Mouse (Mus musculus) cerebellum, adult 2 months (tissue): Measurements from ENCODE around the gene Ggt6. TPM values are rescaled to one million over a fixed set of nuclear protein-coding genes. Genes with fewer than 3 reads are reported as not detected.

Source experiments
- DNase-seq, 2 experiments: peaks; one replicate each; pipeline ENCODE4 v3.0.0; 2021
- H3K27ac ChIP-seq: fragments of 200-500 bp; 2 replicates; pipeline ENCODE4 v1.5.1; 2012; ENCODE audit warnings: low read length, control low read depth, inconsistent platforms; ENCODE audit not compliant: insufficient read depth
- H3K27me3 ChIP-seq: fragments of 200-500 bp; 2 replicates; pipeline ENCODE4 v1.6.1; 2012; ENCODE audit warnings: inconsistent platforms, mild to moderate bottlenecking, low read length, moderate library complexity; ENCODE audit not compliant: control insufficient read depth, insufficient read depth
- H3K4me1 ChIP-seq: fragments of 200-500 bp; 2 replicates; pipeline ENCODE4 v1.6.1; 2011; ENCODE audit warnings: low read length; ENCODE audit not compliant: control insufficient read depth, insufficient read depth
- H3K4me3 ChIP-seq: fragments of 200-500 bp; replicated peaks from 2 replicates; pipeline ENCODE3; 2011; ENCODE audit warnings: mild to moderate bottlenecking, low read depth, low read length, control low read depth; ENCODE audit not compliant: insufficient read depth
- CTCF ChIP-seq: fragments of 200-500 bp; IDR thresholded peaks from 2 replicates; pipeline ENCODE4 v1.5.1; 2011; ENCODE audit warnings: low read depth, mild to moderate bottlenecking, control low read depth, low read length, moderate library complexity, borderline replicate concordance; ENCODE audit not compliant: insufficient read depth
- POLR2A ChIP-seq: fragments of 200-500 bp; IDR thresholded peaks from 2 replicates; pipeline ENCODE4 v1.6.1; 2011; ENCODE audit warnings: low read length, control low read depth, borderline replicate concordance; ENCODE audit not compliant: insufficient read depth
- WGBS: fragments of 180-500 bp; shearing (Covaris S2); methylation state at CpG from one replicate; pipeline ENCODE4 v1.1.7; 2018; 5-methylcytosine and 5-hydroxymethylcytosine counted together
- polyA plus RNA-seq: library from polyadenylated mRNA; depleted of rRNA; stranded (reverse); fragments of >200 nt; gene quantifications from 2 replicates; pipeline ENCODE4 v1.2.3, GENCODE M21; 2012

Gene Ggt6
- polyA plus RNA-seq, 1 experiment: 0.15 TPM

DNA sequence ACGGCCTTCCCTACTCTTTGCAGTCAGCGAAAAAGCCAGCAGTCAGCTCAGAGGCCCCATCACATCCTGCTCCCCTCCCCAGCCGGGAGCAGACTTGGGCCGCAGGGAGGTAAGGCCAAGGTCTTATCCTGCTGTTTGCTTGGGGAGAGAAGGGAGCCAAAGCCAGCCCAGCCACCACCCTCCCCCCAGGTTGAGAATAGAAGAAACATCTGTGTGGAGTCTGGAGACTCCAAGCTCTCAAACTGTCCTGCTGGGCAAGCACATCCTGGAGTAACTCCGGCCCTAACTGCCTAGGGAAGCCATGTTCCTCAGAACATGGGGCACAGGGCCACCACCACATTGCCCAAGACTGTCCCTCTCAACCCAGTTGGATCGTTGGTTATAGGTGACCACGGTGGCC, 38.7 kb upstream of the Ggt6 start:
- no peaks in the 10 kb centered on the region for H3K4me1 ChIP-seq
- DNase-seq: no peak
- no peak overlapping the region for H3K27ac ChIP-seq
- no peaks in the 10 kb centered on the region for H3K27me3 ChIP-seq
- no peak overlapping the region for H3K4me3 ChIP-seq
- TF ChIP-seq CTCF (no peak), POLR2A (no peak)
- 54% methylated on average over 7 of the region's 7 CpGs for WGBS

- Histone ChIP-seq H3K27ac (no peak overlapping the region), H3K4me3 (no peak overlapping the region), H3K4me1 (no peaks in the 10 kb centered on the region), H3K27me3 (no peaks in the 10 kb centered on the region)
- no peak for DNase-seq
- TF ChIP-seq CTCF: no peak
- no peak for TF ChIP-seq POLR2A
- 23% methylated on average over 10 of the region's 10 CpGs for WGBS
Measured at GRCm38 (mm10) chr11:72397072-72397471, 38.3 kb upstream of the Ggt6 start.

- WGBS: 76% methylated on average over 8 of the region's 8 CpGs
- Histone ChIP-seq H3K27me3 (no peaks in the 10 kb centered on the region), H3K4me3 (no peak overlapping the region), H3K27ac (no peak overlapping the region), H3K4me1 (no peaks in the 10 kb centered on the region)
- no peak for TF ChIP-seq CTCF
- DNase-seq: no peak
Measured at GRCm38 (mm10) chr11:72397811-72398525, 37.4 kb upstream of the Ggt6 start.

GRCm38 (mm10) chr11:72401068-72401467, 34.3 kb upstream of the Ggt6 start:
- Histone ChIP-seq H3K4me1 (no peaks in the 10 kb centered on the region), H3K4me3 (no peak overlapping the region), H3K27me3 (no peaks in the 10 kb centered on the region), H3K27ac (no peak overlapping the region)
- no peak for DNase-seq
- TF ChIP-seq POLR2A (no peak), CTCF (no peak)
- WGBS: 94% methylated on average over 12 of the region's 12 CpGs

DNA sequence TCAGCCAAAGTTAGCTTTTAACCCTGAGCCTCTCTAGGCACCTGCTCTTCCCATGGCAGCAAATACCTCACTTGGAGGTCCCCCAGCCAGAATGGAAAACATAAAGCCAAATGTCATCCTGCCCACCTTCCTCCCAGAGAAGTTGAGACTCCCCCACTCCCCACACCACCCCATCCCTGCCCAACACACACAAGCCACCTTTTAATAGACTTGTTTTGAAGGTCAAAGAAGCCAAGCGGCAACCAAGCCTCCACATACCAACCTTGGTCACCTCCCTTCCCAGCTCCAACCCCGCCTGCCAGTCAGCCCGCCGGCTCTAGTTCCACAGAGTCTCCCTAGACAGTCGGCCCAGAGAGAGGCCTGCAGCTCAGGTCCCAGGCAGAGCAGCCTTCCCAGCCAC, 33.3 kb upstream of the Ggt6 start:
- WGBS: 83% methylated on average over 5 of the region's 5 CpGs
- Histone ChIP-seq H3K4me1 (no peaks in the 10 kb centered on the region), H3K27ac (no peak overlapping the region), H3K27me3 (no peaks in the 10 kb centered on the region), H3K4me3 (no peak overlapping the region)
- TF ChIP-seq POLR2A: no peak
- TF ChIP-seq CTCF: no peak
- DNase-seq: no peak

GRCm38 (mm10) chr11:72402969-72403368, 32.4 kb upstream of the Ggt6 start:
- H3K27me3 ChIP-seq: no peaks in the 10 kb centered on the region
- no peaks in the 10 kb centered on the region for H3K4me1 ChIP-seq
- H3K27ac ChIP-seq: no peak overlapping the region
- 81% methylated on average over 12 of the region's 12 CpGs for WGBS
- TF ChIP-seq CTCF (no peak), POLR2A (no peak)
- no peak overlapping the region for H3K4me3 ChIP-seq
- DNase-seq: no peak

DNA sequence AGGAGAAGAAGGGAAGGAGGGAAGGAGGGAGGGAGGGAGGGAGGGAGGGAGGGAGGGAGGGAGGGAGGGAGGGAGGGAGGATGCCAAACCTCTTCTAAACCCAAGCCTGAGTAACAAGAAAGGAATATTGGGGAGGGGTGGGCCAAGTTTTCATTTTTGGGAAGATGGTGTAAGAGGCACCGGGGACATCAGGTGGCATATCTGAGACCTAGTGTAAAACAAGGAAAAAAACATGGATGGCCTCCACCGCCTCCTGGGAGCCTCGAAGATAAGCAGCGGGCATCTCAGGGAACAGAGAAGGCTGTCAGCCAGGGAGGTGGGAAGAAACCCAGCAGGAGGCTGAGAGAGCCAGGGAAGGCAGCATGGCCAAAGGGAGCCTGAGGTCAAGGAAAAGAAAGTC, 29.8 kb upstream of the Ggt6 start:
- TF ChIP-seq CTCF (no peak), POLR2A (no peak)
- no peaks in the 10 kb centered on the region for H3K27me3 ChIP-seq
- no peaks in the 10 kb centered on the region for H3K4me1 ChIP-seq
- WGBS: 50% methylated on average over 4 of the region's 4 CpGs
- H3K27ac ChIP-seq: no peak overlapping the region
- DNase-seq: no peak
- no peak overlapping the region for H3K4me3 ChIP-seq

- Histone ChIP-seq H3K27ac (no peak overlapping the region), H3K4me3 (no peak overlapping the region), H3K4me1 (no peaks in the 10 kb centered on the region), H3K27me3 (no peaks in the 10 kb centered on the region)
- DNase-seq: no peak
- TF ChIP-seq POLR2A: no peak
- TF ChIP-seq CTCF: no peak
- WGBS: 74% methylated on average over 8 of the region's 8 CpGs
Measured at GRCm38 (mm10) chr11:72406079-72406675, 29.1 kb upstream of the Ggt6 start.
